Mouse (Mus musculus) frontal cortex, postnatal 10 days (tissue): Measurements from ENCODE around the gene Calm3.
A peak's percentile ranks its signal among the peaks of the same experiment; 100 is the strongest.

Experiments
- DNase-seq, 2 experiments: peaks; one replicate each; pipeline ENCODE4 v3.0.0; 2022; ENCODE audit warnings: low spot score in 2 of 2, mixed read lengths in 1 of 2

Gene Calm3

GRCm38 (mm10) chr7:16940292-16940691, 16.4 kb upstream of the Calm3 start:
- no peak for DNase-seq

GRCm38 (mm10) chr7:16938117-16938791, 14.3 kb upstream of the Calm3 start:
- DNase-seq: peak in 1 of 2 experiments; percentile 66

- DNase-seq: no peak
Observed at GRCm38 (mm10) chr7:16937312-16937711, 13.4 kb upstream of the Calm3 start.

- DNase-seq: peak in 1 of 2 experiments; percentile 68
Observed at GRCm38 (mm10) chr7:16932704-16933577, 9.0 kb upstream of the Calm3 start.

GRCm38 (mm10) chr7:16931968-16932627, 8.2 kb upstream of the Calm3 start:
- DNase-seq: peak in 1 of 2 experiments; percentile 86

- DNase-seq: peak in 1 of 2 experiments; percentile 70
Observed at GRCm38 (mm10) chr7:16930850-16931249, 6.9 kb upstream of the Calm3 start.

GRCm38 (mm10) chr7:16928341-16928740, 4.4 kb upstream of the Calm3 start:
- DNase-seq: no peak

GRCm38 (mm10) chr7:16923283-16924036, 454 bp downstream of the Calm3 start:
- DNase-seq: peak; percentile 60 to 77

GRCm38 (mm10) chr7:16922360-16922973, 1.4 kb downstream of the Calm3 start:
- peak in 1 of 2 experiments; percentile 42 for DNase-seq

- DNase-seq: peak in 1 of 2 experiments; percentile 28
Observed at GRCm38 (mm10) chr7:16921881-16922335, 2.0 kb downstream of the Calm3 start.

GRCm38 (mm10) chr7:16920818-16921791, 2.8 kb downstream of the Calm3 start:
- peak in 1 of 2 experiments; percentile 49 for DNase-seq

- no peak for DNase-seq
Observed at GRCm38 (mm10) chr7:16920150-16920579, 3.7 kb downstream of the Calm3 start.

- no peak for DNase-seq
Observed at GRCm38 (mm10) chr7:16919395-16920149, 4.3 kb downstream of the Calm3 start.

- no peak for DNase-seq
Observed at GRCm38 (mm10) chr7:16918670-16919069, 5.2 kb downstream of the Calm3 start.

GRCm38 (mm10) chr7:16918014-16918413, 5.9 kb downstream of the Calm3 start:
- DNase-seq: peak in 1 of 2 experiments; percentile 53

- no peak for DNase-seq
Observed at GRCm38 (mm10) chr7:16917447-16917846, 6.5 kb downstream of the Calm3 start.

GRCm38 (mm10) chr7:16916342-16917265, 7.3 kb downstream of the Calm3 start:
- DNase-seq: no peak
